Mouse (Mus musculus) hindbrain, embryonic 14.5 days (tissue): Measurements from ENCODE around the gene Slc39a9. TPM values are rescaled to one million over a fixed set of nuclear protein-coding genes. Genes with fewer than 3 reads are reported as not detected.
A peak's percentile ranks its signal among the peaks of the same experiment; 100 is the strongest.

Source experiments
- ATAC-seq: fragments of 200-750 bp; cut with Nextera tagmentation; 2 replicates; pipeline ENCODE4 v1.8.0; 2017; ENCODE audit warnings: moderate number of reproducible peaks, mild to moderate bottlenecking, moderate TSS enrichment, moderate library complexity; ENCODE audit not compliant: low FRiP score
- DNase-seq: peaks from one replicate; pipeline ENCODE4 v3.0.0-alpha.2; 2015; ENCODE audit warnings: low spot score
- H3K27ac ChIP-seq: fragments of 300-500 bp; sonication (generic); 2 replicates; pipeline ENCODE4 v1.5.1; 2014; ENCODE audit warnings: mild to moderate bottlenecking, moderate library complexity
- H3K27me3 ChIP-seq: fragments of 300-500 bp; sonication (generic); 2 replicates; pipeline ENCODE4 v1.6.1; 2014; ENCODE audit warnings: mild to moderate bottlenecking, low read length, mixed read lengths; ENCODE audit not compliant: control insufficient read depth, insufficient read depth
- H3K36me3 ChIP-seq: fragments of 300-500 bp; sonication (generic); replicated peaks from 2 replicates; pipeline ENCODE4 v1.6.1; 2014; ENCODE audit not compliant: control insufficient read depth, insufficient read depth
- H3K4me1 ChIP-seq: fragments of 300-500 bp; sonication (generic); replicated peaks from 2 replicates; pipeline ENCODE4 v1.6.1; 2014; ENCODE audit warnings: antibody characterized with exemption, low read length, mixed read lengths; ENCODE audit not compliant: control insufficient read depth, insufficient read depth
- H3K4me2 ChIP-seq: fragments of 300-500 bp; sonication (generic); replicated peaks from 2 replicates; pipeline ENCODE4 v1.6.1; 2014; ENCODE audit warnings: mild to moderate bottlenecking, moderate library complexity
- H3K4me3 ChIP-seq: fragments of 300-500 bp; sonication (generic); replicated peaks from 2 replicates; pipeline ENCODE4 v1.5.1; 2014; ENCODE audit warnings: mild to moderate bottlenecking, low read length
- H3K9ac ChIP-seq: fragments of 300-500 bp; sonication (generic); 2 replicates; pipeline ENCODE4 v1.6.1; 2014
- H3K9me3 ChIP-seq: fragments of 300-500 bp; sonication (generic); 2 replicates; pipeline ENCODE4 v1.6.1; 2016; ENCODE audit warnings: low read length; ENCODE audit not compliant: control insufficient read depth
- WGBS: fragments of 180-500 bp; shearing (Covaris S2); extraction: QIAGEN DNeasy Blood & Tissue Kit; methylation state at CpG from one replicate; pipeline ENCODE4 v1.1.7; 2014; 5-methylcytosine and 5-hydroxymethylcytosine counted together
- polyA plus RNA-seq: library from polyadenylated mRNA; unstranded; fragments of >200 nt; fragmentation: Nextera tagmentation; extraction: Ambion mirVana; gene quantifications from 2 replicates; pipeline ENCODE4 v1.2.1, GENCODE M21; 2014

The Slc39a9 gene
- polyA plus RNA-seq, 1 experiment from 2014 or later = 27.2 TPM

DNA sequence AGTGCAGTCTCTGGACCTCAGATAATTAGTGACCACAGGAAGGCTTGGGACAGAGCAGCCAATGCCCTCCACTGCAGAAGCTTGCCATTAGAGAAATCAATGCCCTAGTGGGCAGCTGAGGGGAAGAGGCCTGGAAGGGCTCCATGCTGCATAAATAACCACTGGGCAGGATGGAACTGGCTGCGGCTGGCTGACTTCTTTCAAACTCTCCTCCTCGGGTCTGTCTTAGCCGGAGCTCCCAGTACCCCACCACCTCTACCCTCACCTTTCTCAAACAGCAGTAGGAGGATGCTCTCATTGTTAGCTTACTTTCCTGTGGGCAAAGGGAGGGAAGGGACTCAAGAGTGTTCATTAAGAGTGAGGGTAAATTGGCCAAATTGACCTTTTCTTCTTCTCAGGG lies 51.3 kb downstream of the Slc39a9 start:
- ATAC-seq (no peak), DNase-seq (no peak)
- Histone ChIP-seq H3K4me2 (no peak overlapping the region), H3K4me1 (peaks cover 14% of the 10 kb centered on the region; the same call in 1 of the 2 replicates), H3K9ac (no peak overlapping the region), H3K36me3 (no peaks in the 10 kb centered on the region), H3K4me3 (no peak overlapping the region), H3K27me3 (peaks cover 44% of the 10 kb centered on the region), H3K9me3 (no peaks in the 10 kb centered on the region), H3K27ac (no peak overlapping the region)
- 76% methylated on average over 3 of the region's 3 CpGs for WGBS

DNA sequence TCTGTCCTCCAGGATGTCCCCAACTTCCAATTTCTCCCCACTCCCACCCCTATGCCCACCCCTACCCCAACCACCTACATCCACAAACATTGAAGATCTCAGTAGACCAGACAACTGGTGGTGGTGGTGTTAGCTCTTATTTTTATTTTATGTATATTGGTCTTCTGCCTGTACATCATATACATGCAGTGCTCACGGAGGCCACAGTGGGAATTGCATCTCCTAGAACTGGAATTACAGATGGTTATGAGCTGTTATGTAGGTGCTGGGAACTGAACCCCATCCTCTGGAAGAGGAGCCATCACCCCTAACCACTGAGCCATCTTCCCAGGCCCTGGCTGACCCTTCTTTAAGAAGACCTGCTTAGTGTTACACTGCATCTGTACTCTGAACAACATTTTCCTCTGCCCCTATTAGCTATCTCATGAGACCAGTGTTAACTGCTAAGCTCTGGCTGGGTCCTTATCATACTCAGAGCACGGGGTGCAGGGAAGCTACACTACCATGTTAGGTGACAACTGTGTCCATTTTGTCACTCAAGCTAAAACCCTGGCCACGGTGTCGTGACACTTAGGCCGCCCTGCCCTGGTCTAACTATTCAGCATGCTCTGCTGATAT lies 55.0 kb downstream of the Slc39a9 start:
- H3K4me1 ChIP-seq = no peaks in the 10 kb centered on the region
- H3K36me3 ChIP-seq = no peaks in the 10 kb centered on the region
- whole genome bisulfite sequencing = 92% methylated on average over 5 of the region's 5 CpGs
- no peak overlapping the region for H3K9ac ChIP-seq
- peaks cover 13% of the 10 kb centered on the region for H3K27me3 ChIP-seq
- no peak overlapping the region for H3K27ac ChIP-seq
- DNase-seq (no peak), ATAC-seq (no peak)
- H3K4me3 ChIP-seq = no peak overlapping the region
- H3K4me2 ChIP-seq = no peak overlapping the region
- H3K9me3 ChIP-seq = no peaks in the 10 kb centered on the region

DNA sequence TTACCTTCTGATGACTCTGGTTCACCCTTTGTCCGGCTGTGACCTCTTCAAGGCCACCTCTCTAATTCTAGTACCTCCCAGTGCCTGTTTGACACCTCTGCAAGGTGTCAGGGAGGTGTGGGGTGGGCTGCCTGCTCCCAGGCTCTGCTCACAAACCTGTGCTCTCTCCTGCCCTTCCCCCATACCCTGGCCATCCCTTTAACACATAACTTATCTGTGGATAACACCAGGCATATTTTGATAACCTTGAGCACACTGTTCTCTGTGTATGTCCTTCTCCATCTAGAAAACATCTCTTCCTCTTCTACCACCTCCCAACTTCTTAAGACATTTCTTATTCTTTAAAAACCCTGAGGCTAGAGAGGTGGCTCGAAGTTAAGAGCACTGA lies 55.5 kb downstream of the Slc39a9 start:
- ATAC-seq = no peak
- H3K4me1 ChIP-seq = no peaks in the 10 kb centered on the region
- WGBS = 82% methylated on average over 2 of the region's 2 CpGs
- H3K36me3 ChIP-seq = no peaks in the 10 kb centered on the region
- no peak for DNase-seq
- H3K4me2 ChIP-seq = no peak overlapping the region
- H3K9ac ChIP-seq = no peak overlapping the region
- no peaks in the 10 kb centered on the region for H3K9me3 ChIP-seq
- H3K4me3 ChIP-seq = no peak overlapping the region
- no peak overlapping the region for H3K27ac ChIP-seq
- H3K27me3 ChIP-seq = peaks cover 8% of the 10 kb centered on the region

DNA sequence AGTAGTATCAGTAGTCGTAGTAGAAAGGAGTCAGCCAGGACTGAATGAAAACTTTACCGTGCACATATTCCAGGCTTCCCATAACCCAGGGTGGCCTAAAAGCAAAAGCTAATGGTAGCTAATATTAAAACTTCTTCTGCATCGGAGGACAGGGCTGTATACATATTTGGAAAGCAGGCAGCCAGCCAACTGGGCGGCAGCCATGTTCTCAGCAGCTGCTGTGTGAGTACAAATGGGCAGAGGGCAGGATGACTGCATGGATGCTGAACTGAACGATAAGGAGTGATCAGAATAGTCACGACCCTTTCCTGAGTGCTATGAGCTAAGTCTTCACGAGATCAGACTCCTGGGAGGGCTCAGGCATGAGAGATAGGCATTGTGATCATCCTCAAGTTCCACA lies 57.6 kb downstream of the Slc39a9 start:
- Histone ChIP-seq H3K9me3 (no peaks in the 10 kb centered on the region), H3K4me1 (0 out of 2 replicates have a peak, but pooled peaks cover under 1% of the 10 kb centered on the region), H3K27ac (no peak overlapping the region), H3K36me3 (no peaks in the 10 kb centered on the region), H3K4me2 (no peak overlapping the region), H3K9ac (no peak overlapping the region), H3K4me3 (no peak overlapping the region), H3K27me3 (no peaks in the 10 kb centered on the region)
- WGBS = 74% methylated on average over 7 of the region's 7 CpGs
- DNase-seq (peak; percentile 29), ATAC-seq (no peak)

DNA sequence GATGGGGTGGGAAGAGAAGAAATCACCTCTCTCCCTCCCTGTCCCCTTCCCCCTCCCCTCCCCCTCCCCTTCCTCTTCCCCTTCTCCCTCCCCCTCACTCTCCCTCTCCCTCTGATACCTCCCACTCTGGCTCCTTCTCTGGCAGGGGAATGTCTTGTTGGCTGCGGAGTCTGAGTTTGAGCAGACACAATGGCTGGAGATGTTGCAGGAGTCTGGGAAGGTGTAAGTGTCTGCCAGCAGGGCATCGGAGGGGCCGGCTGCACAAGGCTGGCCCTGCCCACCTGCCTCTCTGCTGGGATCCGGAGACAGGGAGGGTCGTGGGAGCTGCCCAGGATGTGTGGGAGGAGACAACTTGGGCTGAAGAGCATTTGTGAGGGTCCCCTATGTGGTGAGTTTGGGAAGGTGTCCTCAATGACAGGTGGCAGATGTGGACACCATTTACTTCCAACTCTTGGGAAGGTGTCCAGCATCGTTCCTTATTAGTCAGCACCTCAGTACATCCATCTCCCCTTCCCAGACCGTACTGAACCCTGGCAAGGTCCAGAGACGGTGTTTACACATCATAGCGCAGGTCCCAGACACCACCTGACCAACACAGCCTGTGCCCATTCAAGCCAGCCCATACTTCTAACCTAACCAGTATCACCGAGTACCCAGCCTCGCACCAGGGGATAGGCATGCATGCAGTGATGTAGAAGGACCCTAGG lies 62.7 kb downstream of the Slc39a9 start:
- no peaks in the 10 kb centered on the region for H3K36me3 ChIP-seq
- no peak overlapping the region for H3K4me3 ChIP-seq
- DNase-seq (no peak), ATAC-seq (no peak)
- 63% methylated on average over 11 of the region's 11 CpGs for WGBS
- no peak overlapping the region for H3K4me2 ChIP-seq
- no peaks in the 10 kb centered on the region for H3K27me3 ChIP-seq
- no peak overlapping the region for H3K9ac ChIP-seq
- H3K27ac ChIP-seq = no peak overlapping the region
- H3K4me1 ChIP-seq = peaks cover 10% of the 10 kb centered on the region
- no peaks in the 10 kb centered on the region for H3K9me3 ChIP-seq

DNA sequence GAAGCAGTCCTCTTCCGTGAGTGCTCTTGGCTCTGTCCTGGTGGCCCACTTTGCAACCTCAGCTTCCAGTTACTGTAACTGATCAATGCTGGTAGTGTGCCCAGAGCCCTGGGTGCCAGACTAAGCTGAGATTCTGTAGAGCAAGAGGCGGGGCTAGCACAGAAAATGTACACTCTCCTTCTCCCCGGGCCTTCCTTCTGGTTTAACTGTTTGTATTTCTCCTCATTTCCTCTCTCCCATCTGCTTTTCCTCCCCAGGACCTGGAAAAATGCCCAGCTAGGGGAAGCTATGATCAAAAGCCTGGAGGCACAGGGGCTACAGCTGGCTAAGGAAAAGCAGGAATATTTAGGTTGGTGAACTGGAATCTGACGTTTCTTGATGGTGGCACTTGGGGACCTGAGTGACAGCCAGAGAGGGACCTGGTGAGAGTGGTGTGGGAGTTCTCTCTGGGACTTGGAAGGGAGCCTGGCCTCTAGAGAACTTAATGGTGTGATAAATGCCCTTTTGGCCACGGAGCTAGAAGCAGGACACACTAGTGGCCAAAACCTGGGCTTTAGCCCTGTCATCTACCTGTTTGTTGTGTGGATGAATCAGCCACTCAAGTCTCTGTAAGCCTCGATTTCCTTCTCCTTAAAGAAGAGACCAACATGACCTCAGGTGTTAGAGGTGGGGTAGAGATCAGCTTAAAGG lies 63.4 kb downstream of the Slc39a9 start:
- H3K4me1 ChIP-seq = peaks cover 10% of the 10 kb centered on the region
- WGBS = 60% methylated on average over 6 of the region's 6 CpGs
- no peak for ATAC-seq

DNA sequence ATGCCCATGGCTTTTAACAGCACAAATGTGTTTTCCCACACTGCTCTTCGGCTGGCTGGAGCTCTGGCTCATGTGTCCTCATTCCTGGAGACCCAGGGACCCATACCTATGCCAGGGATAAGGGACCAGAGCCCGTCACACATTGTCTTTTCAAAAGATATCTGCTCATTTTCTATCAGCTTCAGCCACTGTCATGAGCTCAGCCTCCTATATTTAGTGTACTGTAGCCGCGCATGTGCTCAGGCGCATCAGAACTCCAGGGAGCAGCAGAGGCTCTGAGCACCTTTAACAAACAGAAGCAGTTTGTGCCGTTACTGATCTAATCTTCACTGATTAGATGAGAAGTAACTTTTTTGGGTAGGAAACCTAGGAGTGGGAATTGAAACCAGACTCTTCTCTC lies 72.2 kb downstream of the Slc39a9 start:
- no peaks in the 10 kb centered on the region for H3K27me3 ChIP-seq
- no peaks in the 10 kb centered on the region for H3K36me3 ChIP-seq
- H3K27ac ChIP-seq = no peak overlapping the region
- no peak overlapping the region for H3K4me2 ChIP-seq
- no peak overlapping the region for H3K9ac ChIP-seq
- H3K4me1 ChIP-seq = no peaks in the 10 kb centered on the region
- no peak for DNase-seq
- ATAC-seq = no peak
- no peaks in the 10 kb centered on the region for H3K9me3 ChIP-seq
- H3K4me3 ChIP-seq = no peak overlapping the region
- WGBS = 82% methylated on average over 6 of the region's 6 CpGs

More for the DNA sequence above, 63.4 kb downstream of the Slc39a9 start:
- no peak overlapping the region for H3K27ac ChIP-seq
- peak; percentile 67 for DNase-seq
- no peak overlapping the region for H3K4me2 ChIP-seq
- no peaks in the 10 kb centered on the region for H3K36me3 ChIP-seq
- no peaks in the 10 kb centered on the region for H3K9me3 ChIP-seq
- no peaks in the 10 kb centered on the region for H3K27me3 ChIP-seq
- H3K4me3 ChIP-seq = no peak overlapping the region
- H3K9ac ChIP-seq = no peak overlapping the region

DNA sequence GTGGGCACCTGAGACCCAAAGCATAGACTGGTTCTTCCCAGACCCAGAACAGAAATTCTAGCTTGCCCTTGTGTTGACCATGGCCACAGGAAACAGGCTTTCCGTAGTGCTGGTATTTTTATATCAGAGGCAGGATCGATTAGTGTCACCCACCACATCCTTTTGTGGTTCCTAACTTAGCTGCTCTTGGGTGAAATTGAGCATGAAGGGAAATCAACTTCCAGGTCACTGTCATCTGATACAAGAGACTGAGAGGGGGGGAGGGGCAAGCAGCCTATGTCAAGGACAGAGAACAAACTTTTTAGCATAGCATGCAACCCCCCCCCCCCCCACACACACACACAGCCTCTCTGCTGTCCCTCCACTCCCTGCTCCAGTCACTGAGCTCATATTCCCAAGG lies 75.5 kb downstream of the Slc39a9 start:
- H3K27ac ChIP-seq = no peak overlapping the region
- 61% methylated on average over 2 of the region's 2 CpGs for WGBS
- no peak overlapping the region for H3K4me2 ChIP-seq
- DNase-seq (no peak), ATAC-seq (no peak)
- no peaks in the 10 kb centered on the region for H3K9me3 ChIP-seq
- no peaks in the 10 kb centered on the region for H3K27me3 ChIP-seq
- no peaks in the 10 kb centered on the region for H3K4me1 ChIP-seq
- no peak overlapping the region for H3K4me3 ChIP-seq
- no peaks in the 10 kb centered on the region for H3K36me3 ChIP-seq
- no peak overlapping the region for H3K9ac ChIP-seq

DNA sequence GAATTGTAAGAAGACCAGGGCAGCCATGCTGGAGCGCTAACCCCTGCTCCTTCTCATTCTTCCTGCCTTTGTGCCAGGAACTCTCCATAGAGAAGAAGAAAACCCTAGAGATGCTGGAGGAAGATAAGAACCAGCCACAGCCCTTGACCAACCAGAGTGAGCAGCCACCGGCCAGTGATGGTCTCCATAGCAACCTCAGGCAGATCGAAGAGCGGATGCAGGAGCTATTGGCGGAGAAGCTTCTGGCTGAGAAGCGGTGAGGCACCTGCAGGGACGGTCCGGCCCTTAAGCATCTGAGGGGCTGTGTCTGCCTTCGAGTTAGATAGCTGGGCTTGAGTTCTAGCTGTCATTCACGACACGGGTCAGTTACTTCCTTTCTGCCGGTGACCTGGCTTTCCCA lies 76.8 kb downstream of the Slc39a9 start:
- Histone ChIP-seq H3K36me3 (no peaks in the 10 kb centered on the region), H3K9me3 (no peaks in the 10 kb centered on the region), H3K9ac (no peak overlapping the region), H3K4me1 (no peaks in the 10 kb centered on the region), H3K27me3 (no peaks in the 10 kb centered on the region), H3K4me3 (no peak overlapping the region), H3K27ac (no peak overlapping the region), H3K4me2 (no peak overlapping the region)
- 34% methylated on average over 12 of the region's 12 CpGs for WGBS
- DNase-seq = no peak
- ATAC-seq = no peak
